Mouse (Mus musculus): ENCODE results near the gene Cacna1a. TPM values are rescaled to one million over a fixed set of nuclear protein-coding genes. Genes with fewer than 3 reads are reported as not detected.

Cacna1a gene
- total and polyA plus RNA-seq, 2 experiments from 2014 or later = 15.4 to 134 TPM

DNA sequence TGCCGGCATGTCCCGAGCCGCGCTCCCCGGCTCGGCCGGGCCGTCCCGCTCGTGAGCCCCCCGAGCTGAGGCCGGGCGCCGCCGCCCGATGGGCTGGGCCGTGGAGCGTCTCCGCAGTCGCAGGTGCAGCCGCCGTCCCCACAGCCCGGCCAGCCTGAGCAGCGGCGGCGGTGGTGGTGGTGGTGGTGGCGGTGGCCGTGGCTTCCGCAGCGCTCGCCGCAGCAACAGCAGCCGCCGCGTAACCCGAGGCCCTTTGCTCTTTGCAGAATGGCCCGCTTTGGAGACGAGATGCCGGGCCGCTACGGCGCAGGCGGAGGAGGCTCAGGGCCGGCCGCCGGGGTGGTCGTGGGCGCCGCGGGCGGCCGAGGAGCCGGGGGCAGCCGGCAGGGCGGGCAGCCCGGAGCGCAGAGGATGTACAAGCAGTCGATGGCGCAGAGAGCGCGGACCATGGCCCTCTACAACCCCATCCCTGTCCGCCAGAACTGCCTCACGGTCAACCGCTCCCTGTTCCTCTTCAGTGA, 27.2 kb downstream of the Cacna1a start:
- ATAC-seq (ENCODE audit: low FRiP score) (peak; percentile 48), DNase-seq (ENCODE audit: low spot score) (peak; percentile 31)
- Histone ChIP-seq H3K4me2 (ENCODE audit: low read depth, low read length, poor library complexity, severe bottlenecking) (peak overlapping the region; percentile 69), H3K9me3 (ENCODE audit: low read length) (no peaks in the 10 kb centered on the region), H3K27me3 (ENCODE audit: insufficient read depth, low read length) (no peaks in the 10 kb centered on the region), H3K4me1 (ENCODE audit: insufficient read depth, low read length) (peaks cover 19% of the 10 kb centered on the region), H3K9ac (replicated peaks; ENCODE audit: low read length, poor library complexity, severe bottlenecking) (peak overlapping the region; percentile 74), H3K27ac (ENCODE audit: low read depth, low read length) (peak overlapping the region; percentile 84), H3K4me3 (ENCODE audit: low read depth, low read length) (peak overlapping the region; percentile 82), H3K36me3 (ENCODE audit: insufficient read depth, low read length) (peaks cover 2% of the 10 kb centered on the region; the same call in 1 of the 2 replicates)
- WGBS = under 1% methylated on average over 59 of the region's 64 CpGs
- TF ChIP-seq CTCF (IDR thresholded peaks at IDR 0.05) = no peak

DNA sequence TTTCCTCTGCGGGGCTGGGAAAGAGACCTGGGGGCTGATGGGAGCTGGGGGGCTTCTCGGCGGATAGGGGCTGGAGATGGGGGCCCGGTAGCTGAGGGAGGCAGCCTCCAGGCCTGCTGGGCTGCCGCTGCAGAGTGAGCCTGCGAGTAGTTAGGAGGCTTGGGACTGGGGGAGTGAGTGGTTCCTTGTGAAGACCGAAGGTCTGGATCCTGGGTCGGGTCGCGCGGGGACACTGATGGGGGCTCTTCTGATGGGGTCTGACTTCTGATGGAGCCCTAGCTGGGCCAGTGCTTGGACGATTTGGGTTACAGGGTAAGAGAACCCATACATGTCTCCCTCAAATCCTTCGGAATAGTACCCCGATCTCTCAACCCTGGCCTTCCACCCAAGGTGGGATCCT, 27.8 kb downstream of the Cacna1a start:
- peak overlapping the region; percentile 84 for H3K27ac ChIP-seq (ENCODE audit: low read depth, low read length)
- H3K36me3 ChIP-seq (ENCODE audit: insufficient read depth, low read length) = peaks cover 7% of the 10 kb centered on the region; the same call in 1 of the 2 replicates
- peak overlapping the region; percentile 82 for H3K4me3 ChIP-seq (ENCODE audit: low read depth, low read length)
- TF ChIP-seq CTCF (IDR thresholded peaks at IDR 0.05) = no peak
- H3K27me3 ChIP-seq (ENCODE audit: insufficient read depth, low read length) = no peaks in the 10 kb centered on the region
- ATAC-seq (ENCODE audit: low FRiP score) (0 out of 2 replicates have a peak, but pooled peaks have one; percentile 29), DNase-seq (ENCODE audit: low spot score) (peak; percentile 17)
- H3K4me1 ChIP-seq (ENCODE audit: insufficient read depth, low read length) = peaks cover 19% of the 10 kb centered on the region
- no peaks in the 10 kb centered on the region for H3K9me3 ChIP-seq (ENCODE audit: low read length)
- WGBS = 15% methylated on average over 14 of the region's 14 CpGs
- peak overlapping the region; percentile 74 for H3K9ac ChIP-seq (replicated peaks; ENCODE audit: low read length, poor library complexity, severe bottlenecking)
- peak overlapping the region; percentile 69 for H3K4me2 ChIP-seq (ENCODE audit: low read depth, low read length, poor library complexity, severe bottlenecking)

DNA sequence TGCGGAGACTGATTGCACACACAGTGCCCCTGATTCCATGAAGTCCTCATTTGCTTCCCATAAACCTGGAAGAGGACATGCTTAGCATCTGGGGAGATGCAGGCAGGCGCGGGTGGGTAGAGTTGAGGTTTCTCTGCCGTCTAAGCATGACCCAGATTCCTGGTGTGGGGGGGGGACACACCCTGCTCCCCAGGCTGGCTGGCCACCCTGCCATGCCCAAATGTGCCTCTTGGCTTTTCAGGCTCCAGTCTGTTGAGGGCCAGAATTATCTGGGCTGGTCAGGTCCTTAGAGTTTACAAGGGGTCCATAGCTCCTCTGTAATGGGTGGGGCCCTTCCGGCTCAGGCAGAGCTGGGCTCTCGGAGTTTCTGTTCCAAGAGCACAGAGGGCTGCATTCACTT, 28.7 kb downstream of the Cacna1a start:
- Histone ChIP-seq H3K36me3 (ENCODE audit: insufficient read depth, low read length) (peaks cover 7% of the 10 kb centered on the region; the same call in 1 of the 2 replicates), H3K9me3 (ENCODE audit: low read length) (no peaks in the 10 kb centered on the region), H3K4me2 (ENCODE audit: low read depth, low read length, poor library complexity, severe bottlenecking) (peak overlapping the region; percentile 69), H3K4me1 (ENCODE audit: insufficient read depth, low read length) (peaks cover 19% of the 10 kb centered on the region), H3K27ac (ENCODE audit: low read depth, low read length) (no peak overlapping the region), H3K4me3 (ENCODE audit: low read depth, low read length) (peak overlapping the region; percentile 82), H3K27me3 (ENCODE audit: insufficient read depth, low read length) (no peaks in the 10 kb centered on the region), H3K9ac (replicated peaks; ENCODE audit: low read length, poor library complexity, severe bottlenecking) (peak overlapping the region; percentile 74; the same call in 1 of the 2 replicates)
- ATAC-seq (ENCODE audit: low FRiP score) = no peak
- 84% methylated on average over 6 of the region's 6 CpGs for WGBS
- TF ChIP-seq CTCF (IDR thresholded peaks at IDR 0.05) = no peak
- DNase-seq (ENCODE audit: low spot score) = no peak

- H3K4me3 ChIP-seq (ENCODE audit: low read depth, low read length) = no peak overlapping the region
- DNase-seq (ENCODE audit: low spot score) (peak; percentile 49), ATAC-seq (ENCODE audit: low FRiP score) (no peak)
- peaks cover 19% of the 10 kb centered on the region for H3K4me1 ChIP-seq (ENCODE audit: insufficient read depth, low read length)
- H3K9me3 ChIP-seq (ENCODE audit: low read length) = no peaks in the 10 kb centered on the region
- H3K36me3 ChIP-seq (ENCODE audit: insufficient read depth, low read length) = peaks cover 7% of the 10 kb centered on the region; the same call in 1 of the 2 replicates
- H3K4me2 ChIP-seq (ENCODE audit: low read depth, low read length, poor library complexity, severe bottlenecking) = peak overlapping the region; percentile 69
- TF ChIP-seq CTCF (IDR thresholded peaks at IDR 0.05) = peak; percentile 34; the same call in 1 of the 2 replicates
- 51% methylated on average over 5 of the region's 5 CpGs for WGBS
- H3K27me3 ChIP-seq (ENCODE audit: insufficient read depth, low read length) = no peaks in the 10 kb centered on the region
- H3K27ac ChIP-seq (ENCODE audit: low read depth, low read length) = no peak overlapping the region
- no peak overlapping the region for H3K9ac ChIP-seq (replicated peaks; ENCODE audit: low read length, poor library complexity, severe bottlenecking)
These were observed 29.6 kb downstream of the Cacna1a start for GRCm38 (mm10) chr8:84417840-84418239.

DNA sequence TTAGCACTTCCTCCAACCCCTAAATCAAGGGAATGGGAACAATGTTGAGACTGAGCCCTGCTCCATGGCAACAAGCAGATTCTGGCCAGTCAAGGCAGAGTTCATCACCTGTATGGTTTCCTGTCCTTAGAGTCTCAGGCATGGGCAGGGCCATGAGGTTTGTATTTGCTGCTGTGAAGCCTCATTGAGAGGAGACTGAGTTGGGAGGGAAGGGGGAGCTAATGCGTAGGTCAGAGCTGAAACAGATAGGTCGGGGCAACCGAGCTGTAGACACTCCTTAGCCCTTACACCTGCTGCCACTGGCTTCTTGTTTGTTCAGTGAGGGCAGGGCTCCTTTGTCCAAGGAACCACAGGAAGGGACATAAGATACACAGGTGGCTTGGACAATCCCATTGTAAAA, 36.2 kb downstream of the Cacna1a start:
- no peak for ATAC-seq (ENCODE audit: low FRiP score)
- Histone ChIP-seq H3K4me3 (ENCODE audit: low read depth, low read length) (no peak overlapping the region), H3K4me2 (ENCODE audit: low read depth, low read length, poor library complexity, severe bottlenecking) (no peak overlapping the region), H3K9me3 (ENCODE audit: low read length) (no peaks in the 10 kb centered on the region), H3K36me3 (ENCODE audit: insufficient read depth, low read length) (peaks cover 12% of the 10 kb centered on the region; the same call in 1 of the 2 replicates), H3K9ac (replicated peaks; ENCODE audit: low read length, poor library complexity, severe bottlenecking) (no peak overlapping the region), H3K27ac (ENCODE audit: low read depth, low read length) (no peak overlapping the region), H3K27me3 (ENCODE audit: insufficient read depth, low read length) (no peaks in the 10 kb centered on the region), H3K4me1 (ENCODE audit: insufficient read depth, low read length) (no peaks in the 10 kb centered on the region)
- 82% methylated on average over 3 of the region's 3 CpGs for WGBS
- DNase-seq (ENCODE audit: low spot score) = no peak
- TF ChIP-seq CTCF (IDR thresholded peaks at IDR 0.05) = no peak

DNA sequence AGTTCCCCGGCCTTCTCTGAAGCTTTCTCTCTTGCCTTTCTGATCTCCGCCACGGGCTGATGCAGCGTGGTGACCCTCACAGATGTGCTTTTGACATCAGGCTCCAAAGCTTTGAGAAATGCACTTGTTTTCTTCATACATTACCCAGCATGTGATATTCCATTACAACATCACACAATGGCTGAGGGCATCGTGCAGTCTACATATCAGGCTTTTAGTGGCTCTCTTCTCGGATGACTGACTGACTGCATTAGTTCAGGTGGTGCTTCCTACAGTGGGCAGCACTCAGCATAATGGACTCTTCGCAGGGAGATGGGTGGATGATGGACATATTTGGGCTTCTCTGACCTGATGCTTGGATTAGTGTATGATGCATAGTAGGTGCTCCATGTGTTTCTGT, 37.8 kb downstream of the Cacna1a start:
- no peak overlapping the region for H3K4me2 ChIP-seq (ENCODE audit: low read depth, low read length, poor library complexity, severe bottlenecking)
- no peak overlapping the region for H3K4me3 ChIP-seq (ENCODE audit: low read depth, low read length)
- ATAC-seq (ENCODE audit: low FRiP score) = no peak
- no peak overlapping the region for H3K9ac ChIP-seq (replicated peaks; ENCODE audit: low read length, poor library complexity, severe bottlenecking)
- no peak for DNase-seq (ENCODE audit: low spot score)
- no peaks in the 10 kb centered on the region for H3K27me3 ChIP-seq (ENCODE audit: insufficient read depth, low read length)
- WGBS = 90% methylated on average over 7 of the region's 7 CpGs
- no peaks in the 10 kb centered on the region for H3K4me1 ChIP-seq (ENCODE audit: insufficient read depth, low read length)
- peaks cover 8% of the 10 kb centered on the region; the same call in 1 of the 2 replicates for H3K36me3 ChIP-seq (ENCODE audit: insufficient read depth, low read length)
- H3K27ac ChIP-seq (ENCODE audit: low read depth, low read length) = no peak overlapping the region
- no peaks in the 10 kb centered on the region for H3K9me3 ChIP-seq (ENCODE audit: low read length)
- no peak for TF ChIP-seq CTCF (IDR thresholded peaks at IDR 0.05)
